Mouse (Mus musculus): ENCODE data around the gene Ccdc88c. TPM values are rescaled to one million over a fixed set of nuclear protein-coding genes. Genes with fewer than 3 reads are reported as not detected.

Ccdc88c gene
- polyA plus RNA-seq, 1 experiment = 18.0 TPM

GRCm38 (mm10) chr12:100867097-100867496 lies 161.8 kb downstream of the Ccdc88c start:
- Histone ChIP-seq H3K36me3 (ENCODE audit: control insufficient read depth, insufficient read depth) (no peaks in the 10 kb centered on the region), H3K27me3 (ENCODE audit: control insufficient read depth, insufficient read depth, insufficient read length) (no peaks in the 10 kb centered on the region), H3K4me2 (ENCODE audit: low read depth) (no peak overlapping the region)

GRCm38 (mm10) chr12:100865509-100866078 lies 163.3 kb downstream of the Ccdc88c start:
- TF ChIP-seq CEBPB (IDR thresholded peaks at IDR 0.05; ENCODE audit: insufficient read depth, poor library complexity, severe bottlenecking) (no peak), MYOD1 (IDR thresholded peaks at IDR 0.05; ENCODE audit: control insufficient read depth in 1 of 3, insufficient read length in 2 of 3, low read depth in 2 of 3) (no peak), USF1 (IDR thresholded peaks at IDR 0.05; ENCODE audit: low read depth) (no peak), POLR2AphosphoS2 (IDR thresholded peaks at IDR 0.05; ENCODE audit: insufficient read length, low read depth) (no peak), REST (IDR thresholded peaks at IDR 0.05; ENCODE audit: insufficient read depth, insufficient read length) (no peak), TCF12 (IDR thresholded peaks at IDR 0.05; ENCODE audit: insufficient read depth, poor library complexity, severe bottlenecking) (no peak), POLR2A (IDR thresholded peaks at IDR 0.05; ENCODE audit: insufficient read length, low read depth) (no peak), TCF3 (IDR thresholded peaks at IDR 0.05; ENCODE audit: insufficient read length, low read depth) (no peak), E2F4 (IDR thresholded peaks at IDR 0.05; ENCODE audit: insufficient read depth) (no peak), MYOG (IDR thresholded peaks at IDR 0.05; ENCODE audit: control insufficient read depth in 1 of 3, insufficient read depth in 1 of 3, insufficient read length in 2 of 3, low read depth in 2 of 3) (no peak), MAX (IDR thresholded peaks at IDR 0.05; ENCODE audit: low read depth) (no peak), SRF (IDR thresholded peaks at IDR 0.05; ENCODE audit: control insufficient read depth, insufficient read length, low read depth) (no peak)
- H3K36me3 ChIP-seq (ENCODE audit: control insufficient read depth, insufficient read depth) = no peaks in the 10 kb centered on the region
- no peaks in the 10 kb centered on the region for H3K79me2 ChIP-seq (ENCODE audit: control insufficient read depth, insufficient read depth)
- no peak overlapping the region for H3K4me3 ChIP-seq
- H3K4me2 ChIP-seq (ENCODE audit: low read depth) = no peak overlapping the region
- H3ac ChIP-seq (ENCODE audit: control insufficient read depth, insufficient read length) = no peak overlapping the region
- no peaks in the 10 kb centered on the region for H3K27me3 ChIP-seq (ENCODE audit: control insufficient read depth, insufficient read depth, insufficient read length)

More at GRCm38 (mm10) chr12:100867097-100867496, 161.8 kb downstream of the Ccdc88c start:
- no peak for TF ChIP-seq MYOG (IDR thresholded peaks at IDR 0.05; ENCODE audit: control insufficient read depth in 1 of 3, insufficient read depth in 1 of 3, insufficient read length in 2 of 3, low read depth in 2 of 3)
- TF ChIP-seq E2F4 (IDR thresholded peaks at IDR 0.05; ENCODE audit: insufficient read depth) = no peak
- no peak for TF ChIP-seq MYOD1 (IDR thresholded peaks at IDR 0.05; ENCODE audit: control insufficient read depth in 1 of 3, insufficient read length in 2 of 3, low read depth in 2 of 3)
- TF ChIP-seq POLR2A (IDR thresholded peaks at IDR 0.05; ENCODE audit: insufficient read length, low read depth) = no peak
- no peak for TF ChIP-seq POLR2AphosphoS2 (IDR thresholded peaks at IDR 0.05; ENCODE audit: insufficient read length, low read depth)
- TF ChIP-seq REST (IDR thresholded peaks at IDR 0.05; ENCODE audit: insufficient read depth, insufficient read length) = no peak
- no peak overlapping the region for H3ac ChIP-seq (ENCODE audit: control insufficient read depth, insufficient read length)
- H3K79me2 ChIP-seq (ENCODE audit: control insufficient read depth, insufficient read depth) = no peaks in the 10 kb centered on the region
- H3K4me3 ChIP-seq = no peak overlapping the region

GRCm38 (mm10) chr12:100865072-100865471 lies 163.8 kb downstream of the Ccdc88c start:
- no peaks in the 10 kb centered on the region for H3K36me3 ChIP-seq (ENCODE audit: control insufficient read depth, insufficient read depth)
- H3K27me3 ChIP-seq (ENCODE audit: control insufficient read depth, insufficient read depth, insufficient read length) = no peaks in the 10 kb centered on the region
- no peak overlapping the region for H3K4me3 ChIP-seq
- H3ac ChIP-seq (ENCODE audit: control insufficient read depth, insufficient read length) = no peak overlapping the region
- TF ChIP-seq TCF3 (IDR thresholded peaks at IDR 0.05; ENCODE audit: insufficient read length, low read depth) (no peak), TCF12 (IDR thresholded peaks at IDR 0.05; ENCODE audit: insufficient read depth, poor library complexity, severe bottlenecking) (no peak), CEBPB (IDR thresholded peaks at IDR 0.05; ENCODE audit: insufficient read depth, poor library complexity, severe bottlenecking) (no peak), REST (IDR thresholded peaks at IDR 0.05; ENCODE audit: insufficient read depth, insufficient read length) (no peak), MAX (IDR thresholded peaks at IDR 0.05; ENCODE audit: low read depth) (no peak), SRF (IDR thresholded peaks at IDR 0.05; ENCODE audit: control insufficient read depth, insufficient read length, low read depth) (no peak), MYOG (IDR thresholded peaks at IDR 0.05; ENCODE audit: control insufficient read depth in 1 of 3, insufficient read depth in 1 of 3, insufficient read length in 2 of 3, low read depth in 2 of 3) (no peak), MYOD1 (IDR thresholded peaks at IDR 0.05; ENCODE audit: control insufficient read depth in 1 of 3, insufficient read length in 2 of 3, low read depth in 2 of 3) (no peak), E2F4 (IDR thresholded peaks at IDR 0.05; ENCODE audit: insufficient read depth) (no peak), USF1 (IDR thresholded peaks at IDR 0.05; ENCODE audit: low read depth) (no peak), POLR2A (IDR thresholded peaks at IDR 0.05; ENCODE audit: insufficient read length, low read depth) (no peak), POLR2AphosphoS2 (IDR thresholded peaks at IDR 0.05; ENCODE audit: insufficient read length, low read depth) (no peak)
- no peaks in the 10 kb centered on the region for H3K79me2 ChIP-seq (ENCODE audit: control insufficient read depth, insufficient read depth)
- H3K4me2 ChIP-seq (ENCODE audit: low read depth) = no peak overlapping the region

GRCm38 (mm10) chr12:100862856-100863446 lies 165.9 kb downstream of the Ccdc88c start:
- Histone ChIP-seq H3K4me3 (no peak overlapping the region), H3K36me3 (ENCODE audit: control insufficient read depth, insufficient read depth) (no peaks in the 10 kb centered on the region), H3K27me3 (ENCODE audit: control insufficient read depth, insufficient read depth, insufficient read length) (no peaks in the 10 kb centered on the region), H3K4me2 (ENCODE audit: low read depth) (no peak overlapping the region), H3ac (ENCODE audit: control insufficient read depth, insufficient read length) (no peak overlapping the region), H3K79me2 (ENCODE audit: control insufficient read depth, insufficient read depth) (no peaks in the 10 kb centered on the region)
- TF ChIP-seq POLR2AphosphoS2 (IDR thresholded peaks at IDR 0.05; ENCODE audit: insufficient read length, low read depth) (no peak), POLR2A (IDR thresholded peaks at IDR 0.05; ENCODE audit: insufficient read length, low read depth) (no peak), USF1 (IDR thresholded peaks at IDR 0.05; ENCODE audit: low read depth) (no peak), REST (IDR thresholded peaks at IDR 0.05; ENCODE audit: insufficient read depth, insufficient read length) (no peak), CEBPB (IDR thresholded peaks at IDR 0.05; ENCODE audit: insufficient read depth, poor library complexity, severe bottlenecking) (no peak), TCF12 (IDR thresholded peaks at IDR 0.05; ENCODE audit: insufficient read depth, poor library complexity, severe bottlenecking) (no peak)
